Mouse (Mus musculus) naive thymus-derived CD4-positive, alpha-beta T cell, adult 2 months (primary cell): ENCODE data around the gene Fem1a.
A peak's percentile ranks its signal among the peaks of the same experiment; 100 is the strongest.
"Not testable (repeated sequence)": the region's sequence is repeated elsewhere in the genome, so short reads cannot be mapped to it uniquely, and the experiment has no call there.

Experiments used
- DNase-seq: peaks from one replicate; pipeline ENCODE4 v3.0.0-alpha.2; 2011; ENCODE audit warnings: low read depth

The Fem1a gene

DNA sequence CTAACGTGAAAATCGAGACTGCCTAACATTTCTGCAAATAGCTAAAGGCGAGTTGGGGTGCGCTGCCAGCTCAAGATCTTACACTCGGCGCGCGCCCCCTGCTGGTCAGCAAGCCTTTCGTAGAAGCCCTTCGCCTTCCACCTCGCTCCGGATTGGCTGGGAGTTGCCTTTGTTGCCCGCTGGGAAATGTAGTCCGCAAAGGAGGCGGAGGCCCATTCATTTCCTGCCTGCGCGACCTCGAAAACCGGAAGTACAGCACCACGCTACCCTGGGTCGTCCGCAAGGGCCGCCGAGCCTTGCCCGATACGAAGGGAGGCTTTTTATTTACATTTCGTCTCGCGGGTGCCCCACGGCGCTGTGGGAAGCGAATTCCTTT is 759 bp upstream of the Fem1a start:
- peak; percentile 99 for DNase-seq

DNA sequence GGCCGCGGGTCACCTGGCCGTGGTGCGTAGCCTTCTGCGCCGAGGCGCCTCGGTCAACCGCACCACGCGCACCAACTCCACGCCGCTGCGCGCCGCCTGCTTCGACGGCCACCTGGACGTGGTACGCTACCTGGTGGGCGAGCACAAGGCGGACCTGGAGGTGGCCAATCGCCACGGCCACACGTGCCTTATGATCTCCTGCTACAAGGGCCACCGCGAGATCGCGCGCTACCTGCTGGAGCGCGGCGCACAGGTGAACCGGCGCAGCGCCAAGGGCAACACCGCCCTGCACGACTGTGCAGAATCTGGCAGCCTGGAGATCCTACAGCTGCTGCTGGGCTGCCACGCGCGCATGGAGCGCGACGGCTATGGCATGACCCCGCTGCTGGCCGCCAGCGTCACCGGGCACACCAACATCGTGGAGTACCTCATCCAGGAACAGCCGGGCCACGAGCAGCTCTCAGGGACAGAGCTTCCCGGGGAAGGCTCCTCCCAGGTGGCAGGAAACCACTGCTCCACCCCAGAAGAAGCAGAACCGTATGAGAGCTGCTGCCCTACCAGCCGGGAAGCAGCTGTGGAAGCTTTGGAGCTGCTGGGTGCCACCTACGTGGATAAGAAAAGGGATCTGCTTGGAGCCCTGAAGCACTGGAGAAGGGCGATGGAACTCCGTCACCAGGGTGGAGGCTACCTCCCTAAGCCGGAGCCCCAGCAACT is 728 bp downstream of the Fem1a start:
- DNase-seq: peak; percentile 46

DNA sequence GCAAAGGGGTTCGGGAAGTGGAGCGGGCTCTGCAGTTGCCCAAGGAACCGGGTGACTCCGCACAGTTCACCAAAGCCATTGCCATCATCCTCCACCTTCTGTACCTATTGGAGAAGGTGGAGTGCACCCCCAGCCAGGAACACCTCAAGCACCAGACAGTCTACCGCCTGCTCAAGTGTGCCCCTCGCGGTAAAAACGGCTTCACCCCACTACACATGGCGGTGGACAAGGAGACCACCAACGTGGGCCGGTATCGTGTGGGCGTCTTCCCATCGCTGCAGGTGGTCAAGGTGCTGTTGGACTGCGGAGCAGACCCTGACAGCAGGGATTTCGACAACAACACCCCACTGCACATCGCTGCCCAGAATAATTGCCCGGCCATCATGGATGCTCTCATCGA is 1.7 kb downstream of the Fem1a start:
- DNase-seq: not testable (repeated sequence)

DNA sequence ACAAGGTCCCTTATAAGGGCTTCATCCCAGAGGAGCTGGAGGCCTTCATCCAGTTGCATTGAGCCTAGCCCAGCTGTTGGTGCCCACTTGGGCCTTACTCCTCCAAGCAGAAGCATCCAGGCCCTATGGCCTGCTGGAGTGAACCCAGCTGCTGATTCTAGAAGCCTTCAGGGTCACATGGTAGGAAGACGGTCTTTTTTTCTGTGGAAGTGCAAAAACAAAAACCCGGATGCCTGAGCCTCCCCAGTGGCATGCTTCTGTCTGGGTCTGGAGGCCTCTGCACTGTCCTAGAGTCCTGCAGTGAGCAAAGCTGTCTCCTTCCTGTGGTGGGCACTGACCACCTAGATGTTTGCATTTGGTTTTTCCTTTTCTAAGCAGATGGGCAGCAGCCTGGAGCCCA is 2.2 kb downstream of the Fem1a start:
- not testable (repeated sequence) for DNase-seq

DNA sequence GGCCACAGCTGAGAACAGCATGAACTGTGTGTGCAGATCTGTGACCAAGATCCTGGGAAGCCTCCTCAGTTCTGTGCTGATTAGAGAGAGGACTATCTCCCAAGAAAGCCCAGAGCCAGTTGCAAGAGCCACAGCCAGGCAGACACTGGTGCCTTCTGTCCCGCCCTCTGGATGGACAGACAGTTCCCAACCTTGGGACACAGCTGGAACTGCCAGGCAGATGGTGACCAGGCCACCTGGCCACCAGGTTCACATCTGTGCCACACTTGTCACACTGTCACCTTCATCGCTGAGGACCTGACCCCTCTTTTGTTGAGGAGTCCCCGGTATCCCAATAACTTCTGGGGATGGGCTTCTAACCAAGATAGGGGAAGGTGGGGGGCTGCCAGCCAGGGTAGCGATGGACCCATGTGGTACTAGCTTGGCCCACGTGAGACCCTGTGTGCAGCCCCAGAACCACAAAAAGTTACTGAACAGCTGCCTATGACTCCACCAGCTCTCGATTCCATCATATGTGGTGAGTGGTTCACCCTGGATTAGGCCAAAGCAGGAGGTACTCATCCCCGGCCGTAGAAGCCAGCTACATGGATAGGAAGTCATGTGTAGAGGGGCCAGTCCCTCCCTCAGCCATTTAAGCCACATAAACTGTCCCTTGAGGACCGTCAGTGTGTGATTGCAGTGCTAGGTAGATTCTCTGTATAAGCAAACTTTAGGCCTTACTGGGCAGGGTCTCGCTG is 2.9 kb downstream of the Fem1a start:
- DNase-seq: no peak

DNA sequence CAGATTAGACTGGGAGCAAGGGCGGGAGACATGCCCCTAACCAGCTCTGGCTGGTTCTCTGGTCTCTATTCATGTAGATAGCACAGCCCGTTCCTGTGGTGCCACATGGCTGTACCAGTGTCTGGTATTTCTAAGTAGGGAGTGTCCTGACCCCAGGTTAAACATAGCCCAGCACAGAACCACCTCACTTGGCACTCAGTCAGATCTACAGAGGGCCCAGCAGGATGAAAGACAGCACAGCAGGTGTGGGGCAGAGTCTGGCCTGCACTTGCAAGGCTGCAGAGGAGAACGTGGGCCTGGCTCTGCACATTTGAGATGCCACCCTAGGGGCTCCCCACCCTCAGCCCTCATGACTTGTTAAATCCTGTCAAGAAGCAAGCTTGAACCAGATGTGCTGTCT is 4.6 kb downstream of the Fem1a start:
- no peak for DNase-seq

DNA sequence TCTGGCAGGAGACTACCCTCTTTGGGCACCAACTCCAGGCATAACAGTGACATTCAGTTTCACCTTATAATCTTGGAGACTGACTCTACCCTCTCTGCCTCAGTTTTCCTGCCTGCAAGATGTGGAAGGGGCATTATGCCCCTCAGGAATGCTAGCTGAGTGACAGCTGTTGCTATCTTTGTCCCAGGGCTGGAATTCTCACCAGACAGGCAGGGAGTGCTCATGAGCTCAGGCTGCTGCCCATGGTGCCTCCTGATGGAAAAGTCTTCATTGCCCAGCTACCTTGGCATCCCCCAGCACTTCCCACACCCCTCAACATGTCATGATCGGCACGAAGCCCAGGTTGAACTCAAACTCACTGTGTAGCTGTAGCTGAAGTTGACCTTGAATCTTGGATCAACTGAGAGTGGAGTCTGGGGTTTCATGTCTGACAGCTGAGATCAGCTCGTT is 6.1 kb downstream of the Fem1a start:
- DNase-seq: no peak

DNA sequence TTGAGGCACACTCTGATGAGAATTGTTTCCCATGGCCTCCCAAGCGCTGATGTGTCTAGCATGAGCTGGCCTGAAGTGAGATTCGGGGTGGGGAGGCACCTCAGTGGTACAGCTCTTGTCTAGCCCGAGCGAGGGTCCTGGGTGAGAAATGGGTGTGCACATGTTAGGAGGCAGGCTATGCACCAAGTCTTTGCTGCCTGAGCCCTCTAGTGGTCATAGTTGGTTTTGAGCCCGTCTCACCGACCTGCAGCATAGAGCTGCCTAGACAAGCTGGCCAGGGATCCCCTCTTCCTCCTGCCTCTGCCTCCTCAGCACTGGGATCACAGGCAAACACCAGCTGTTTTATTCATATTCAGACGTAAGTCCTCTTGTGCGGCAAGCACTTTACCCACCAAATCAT is 7.4 kb downstream of the Fem1a start:
- peak; percentile 87 for DNase-seq

DNA sequence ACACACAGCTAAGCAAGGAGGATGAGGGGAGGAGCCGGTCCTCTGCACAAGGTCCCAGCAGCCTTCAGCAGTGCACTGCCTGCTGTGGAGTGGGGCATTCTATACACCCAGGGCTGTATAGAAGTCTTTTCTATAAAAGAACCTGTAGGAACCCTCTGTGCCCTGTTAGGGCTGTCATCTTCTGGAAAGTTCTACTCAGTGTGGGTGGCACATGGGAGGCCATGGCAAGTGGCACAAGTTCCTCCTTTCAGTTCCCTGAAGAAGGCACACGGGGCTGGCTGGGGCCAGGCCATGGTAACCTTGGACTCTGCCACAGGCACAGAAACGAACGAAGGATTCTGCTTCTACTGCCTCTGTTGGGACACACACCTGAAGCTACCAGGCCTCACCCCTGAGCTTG is 8.4 kb downstream of the Fem1a start:
- no peak for DNase-seq

DNA sequence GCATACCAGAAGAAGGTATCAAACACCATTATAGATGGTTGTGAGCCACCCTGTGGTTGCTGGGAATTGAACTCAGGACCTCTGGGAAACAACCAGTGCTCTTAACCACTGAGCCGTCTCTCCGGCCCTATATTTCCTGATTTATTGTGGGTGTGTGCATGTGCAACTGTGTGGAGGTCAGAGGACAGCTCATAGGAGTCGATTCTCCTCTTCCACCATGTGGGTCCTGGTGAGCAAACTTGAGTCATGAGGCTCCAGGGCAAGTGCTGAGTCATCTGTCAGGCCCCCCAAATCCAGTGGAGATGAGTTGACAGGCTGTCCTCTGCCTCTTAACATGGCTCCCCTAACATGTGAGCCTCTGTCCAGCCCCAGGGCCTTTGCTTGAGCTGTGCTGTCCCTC is 9.3 kb downstream of the Fem1a start:
- no peak for DNase-seq

DNA sequence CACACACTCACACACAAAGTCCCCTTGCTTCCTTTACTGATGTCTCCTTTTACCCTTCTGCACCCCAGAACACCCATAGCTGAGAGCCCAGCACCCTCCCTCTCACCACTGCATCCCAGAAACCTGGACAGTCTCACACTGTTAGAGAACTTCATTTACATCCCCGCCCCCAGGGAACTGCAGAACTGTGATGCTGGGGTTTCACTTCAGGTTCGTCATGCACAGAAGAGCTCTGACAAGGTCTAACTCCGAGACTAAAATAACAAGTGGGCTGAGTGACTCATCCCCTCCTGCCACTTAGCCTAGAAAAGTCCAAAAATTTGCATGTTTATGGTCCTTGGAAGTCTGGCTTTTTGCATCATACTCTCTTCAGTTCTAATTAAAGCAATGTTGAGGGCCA is 9.7 kb downstream of the Fem1a start:
- no peak for DNase-seq

DNA sequence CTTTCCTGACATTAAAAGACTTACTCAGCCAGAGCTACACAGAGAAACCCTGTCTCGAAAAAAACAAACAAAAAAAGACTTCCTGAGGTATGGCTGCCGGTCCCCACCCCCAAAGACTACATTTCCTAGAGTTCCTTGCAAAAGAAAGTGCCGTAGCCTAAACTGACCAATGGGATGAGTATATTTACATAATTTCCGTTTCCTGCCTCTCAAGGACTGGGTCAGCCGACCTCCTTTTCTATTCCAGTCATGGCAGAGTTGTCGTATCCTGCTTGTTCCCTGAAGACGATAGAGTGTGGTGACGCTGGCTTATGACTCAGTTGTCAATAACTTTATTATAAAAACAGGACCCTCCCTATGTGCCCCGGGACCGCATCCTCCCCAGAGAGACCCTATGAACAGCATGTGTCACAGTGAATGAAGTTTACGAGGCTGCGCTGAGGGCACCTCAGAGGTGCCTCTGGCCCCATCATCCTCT is 12.6 kb downstream of the Fem1a start:
- peak; percentile 88 for DNase-seq

DNA sequence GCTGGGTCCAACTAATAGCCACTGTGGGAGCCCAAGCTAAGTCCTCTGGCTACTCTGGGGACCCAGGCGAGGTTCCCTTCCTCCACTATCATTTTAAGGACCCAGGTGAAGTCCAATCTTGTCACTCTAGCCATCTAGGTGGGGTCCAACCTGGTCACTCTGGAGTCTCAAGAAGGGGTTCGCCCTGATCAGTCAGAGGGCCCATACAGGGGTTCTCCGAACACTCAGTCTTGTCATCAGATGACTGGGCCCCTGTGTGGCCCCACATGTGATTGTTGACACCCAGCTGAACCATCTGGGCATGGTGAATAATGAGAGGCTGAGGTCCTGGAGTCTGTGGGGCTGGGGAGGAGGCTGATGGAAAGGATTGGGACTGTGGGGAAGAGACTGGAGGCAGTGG is 13.1 kb downstream of the Fem1a start:
- no peak for DNase-seq

DNA sequence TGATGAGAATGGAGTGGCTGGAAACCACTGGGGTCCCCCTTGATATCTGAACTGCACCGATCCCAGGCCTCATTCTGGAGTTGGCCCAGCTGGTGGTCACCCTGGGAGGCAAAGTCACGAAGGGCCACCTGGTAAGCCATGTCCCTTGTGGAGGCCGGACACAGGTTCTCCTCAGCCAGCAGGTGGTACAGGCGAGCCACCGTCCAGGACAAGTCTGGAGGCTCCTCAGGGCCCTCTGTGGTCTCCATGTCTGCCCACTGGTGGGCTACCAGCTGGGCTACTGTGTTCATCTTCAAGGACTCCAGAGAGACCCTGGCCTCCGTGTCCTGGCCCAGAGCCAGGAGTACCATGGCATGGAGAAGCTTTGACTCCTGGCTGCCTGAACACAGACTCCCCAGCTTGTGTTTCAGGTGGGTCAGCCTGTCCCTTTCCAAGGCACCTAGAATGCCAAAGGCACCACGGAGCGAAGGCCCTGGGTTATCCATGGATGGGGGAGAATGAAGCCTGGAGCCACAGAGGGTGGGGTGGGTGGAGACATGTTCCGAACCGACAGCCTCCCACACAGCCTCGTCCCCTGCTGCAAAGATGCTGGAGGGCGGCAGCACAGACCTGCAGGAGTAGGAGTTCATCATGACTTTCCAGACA is 15.1 kb downstream of the Fem1a start:
- DNase-seq: no peak

DNA sequence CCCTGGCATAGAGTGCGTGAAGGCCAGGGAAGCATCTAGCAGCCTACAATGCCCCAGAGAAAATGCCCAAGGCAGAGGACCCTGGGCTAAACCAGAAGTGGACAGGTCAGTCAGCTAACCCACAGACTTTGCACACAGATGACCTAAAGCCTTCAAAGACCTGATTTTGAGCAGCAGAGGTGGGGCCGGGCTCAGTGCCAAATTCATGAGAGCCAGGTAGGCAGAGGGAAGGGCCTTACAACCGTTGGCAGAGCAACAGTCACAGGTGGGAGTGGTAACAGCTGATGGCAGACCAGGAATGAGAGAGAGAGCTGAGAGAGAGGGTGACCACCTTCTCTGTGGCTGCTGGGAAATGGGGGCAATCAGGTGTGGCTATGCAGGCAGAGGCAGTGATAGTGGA is 16.0 kb downstream of the Fem1a start:
- no peak for DNase-seq

DNA sequence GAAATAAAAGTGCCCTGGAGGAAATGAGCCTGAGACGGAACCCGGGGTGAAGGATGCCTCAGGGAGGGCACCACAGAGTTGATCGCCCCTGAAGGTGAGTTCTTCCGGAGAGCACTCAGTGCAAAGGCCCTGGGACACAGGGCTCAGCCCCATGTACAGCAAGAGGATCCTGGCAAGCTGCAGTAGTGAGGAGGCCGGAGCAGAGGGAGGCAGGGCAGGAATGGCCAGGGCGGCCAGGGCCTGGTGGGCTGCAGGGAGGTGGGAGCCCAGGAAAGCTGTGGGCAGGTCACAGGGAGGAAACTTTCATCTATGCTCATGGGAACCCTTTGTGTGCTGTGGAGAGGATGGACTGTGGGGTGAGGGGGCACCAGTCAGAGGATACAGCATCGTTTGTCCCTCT is 16.9 kb downstream of the Fem1a start:
- no peak for DNase-seq

DNA sequence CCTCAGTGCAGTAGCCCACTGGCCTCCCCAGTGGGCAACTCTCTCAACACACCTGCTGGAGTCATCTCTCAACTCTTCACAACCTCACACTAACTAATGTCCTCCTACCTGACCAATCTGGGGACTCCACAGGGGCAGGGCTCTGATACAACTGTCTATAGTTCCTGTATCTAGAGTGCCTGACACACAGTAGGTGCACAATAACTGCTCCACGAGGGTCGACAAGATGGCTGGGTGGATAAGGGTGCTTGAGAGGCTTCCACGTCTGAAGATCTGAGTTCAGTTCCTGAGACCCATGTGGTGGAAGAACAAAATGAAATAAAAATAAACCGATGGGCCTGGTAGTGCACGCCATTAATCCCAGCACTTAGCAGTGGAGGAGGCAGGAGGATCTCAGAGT is 17.4 kb downstream of the Fem1a start:
- DNase-seq: no peak

DNA sequence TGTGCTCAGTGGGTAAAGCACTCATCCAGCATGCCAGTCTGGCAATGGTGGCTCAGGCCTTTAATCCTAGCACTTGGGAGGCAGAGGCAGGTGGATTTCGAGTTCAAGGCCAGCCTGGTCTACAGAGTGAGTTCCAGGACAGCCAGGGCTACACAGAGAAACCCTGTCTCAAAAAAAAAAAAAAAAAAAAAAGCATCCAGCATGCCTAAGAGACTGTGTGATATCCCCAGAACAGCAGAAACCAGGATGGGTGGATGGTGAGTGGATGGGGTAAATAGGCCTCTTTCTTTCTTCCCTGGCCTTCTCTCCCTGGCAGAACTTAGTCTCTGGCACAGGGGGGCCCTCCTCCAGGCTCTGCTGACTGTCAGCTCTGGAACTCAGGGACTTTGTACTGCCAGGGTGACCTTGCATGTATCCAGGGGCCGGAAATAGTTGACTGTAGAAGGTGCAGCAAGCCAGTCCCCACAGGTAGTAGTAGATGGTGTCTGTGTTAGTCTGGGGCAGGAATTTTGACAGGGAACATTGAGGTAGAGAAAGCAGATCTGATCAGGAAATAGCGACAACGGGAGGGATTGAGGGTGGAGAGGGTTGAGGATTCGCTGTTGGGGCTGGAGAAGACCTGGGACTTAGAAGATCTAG is 19.4 kb downstream of the Fem1a start:
- DNase-seq: peak; percentile 36

DNA sequence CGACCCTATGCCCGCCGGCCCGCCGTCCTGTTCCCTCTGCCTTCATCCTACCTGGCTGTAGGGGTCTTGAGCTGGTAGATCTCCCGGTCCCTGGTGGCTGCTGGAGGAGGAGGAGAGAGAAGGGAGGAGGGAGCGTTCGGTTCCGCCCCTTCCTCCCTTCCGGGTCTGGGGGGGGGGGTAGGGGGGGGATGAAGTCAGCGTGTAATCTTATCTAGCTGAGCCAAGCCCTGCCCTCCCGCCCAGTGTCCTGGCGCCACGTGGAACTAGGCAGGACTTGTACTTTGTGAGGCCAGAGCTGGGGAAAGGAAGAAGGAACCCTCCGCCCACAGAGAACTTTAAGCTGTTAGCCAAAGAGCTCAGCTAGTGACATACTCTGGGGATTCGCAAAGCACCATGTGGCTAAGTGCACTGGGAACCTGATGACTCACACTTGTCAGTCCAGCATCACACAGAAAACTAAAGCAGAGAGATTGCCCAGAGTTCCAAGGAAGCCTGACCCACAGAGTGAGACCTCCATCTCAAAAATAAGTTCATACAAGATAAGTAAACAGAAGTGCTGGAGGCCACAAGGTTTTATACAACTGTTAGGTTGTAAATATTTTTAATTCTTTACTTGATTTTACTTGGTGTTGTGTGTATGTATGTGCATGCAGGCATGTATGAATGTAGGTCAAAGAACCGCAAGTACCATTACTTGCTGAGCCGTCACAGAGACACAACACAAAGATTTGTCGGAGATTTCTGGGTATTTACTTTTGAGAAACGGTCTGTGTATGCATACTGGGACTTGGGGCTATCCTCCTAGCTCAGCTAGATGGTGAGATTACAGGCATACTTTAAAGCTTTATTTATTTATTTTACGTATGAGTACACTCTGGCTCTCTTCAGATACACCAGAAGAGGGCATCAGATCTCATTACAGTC is 20.3 kb downstream of the Fem1a start, which contains the start of gene Ticam1:
Gene Ticam1 (minus strand): TSS at position 144 of the 924 bp plus-strand sequence.
- peak; percentile 90 for DNase-seq

DNA sequence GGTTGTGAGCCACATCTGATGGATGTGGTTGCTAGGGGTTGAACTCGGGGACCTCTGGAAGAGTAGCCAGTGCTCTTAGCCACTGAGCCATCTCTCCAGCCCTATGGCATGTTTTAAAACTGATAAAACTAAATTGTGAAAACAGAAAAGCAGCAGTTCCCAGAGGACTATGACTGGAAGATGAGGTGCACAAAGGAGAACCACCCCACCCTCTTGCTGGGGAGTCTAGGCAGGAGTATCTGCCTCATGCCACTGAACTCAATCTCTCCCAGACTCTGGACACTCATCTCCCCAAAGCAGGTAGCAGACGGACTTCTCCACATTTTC is 20.9 kb downstream of the Fem1a start:
- DNase-seq: no peak

DNA sequence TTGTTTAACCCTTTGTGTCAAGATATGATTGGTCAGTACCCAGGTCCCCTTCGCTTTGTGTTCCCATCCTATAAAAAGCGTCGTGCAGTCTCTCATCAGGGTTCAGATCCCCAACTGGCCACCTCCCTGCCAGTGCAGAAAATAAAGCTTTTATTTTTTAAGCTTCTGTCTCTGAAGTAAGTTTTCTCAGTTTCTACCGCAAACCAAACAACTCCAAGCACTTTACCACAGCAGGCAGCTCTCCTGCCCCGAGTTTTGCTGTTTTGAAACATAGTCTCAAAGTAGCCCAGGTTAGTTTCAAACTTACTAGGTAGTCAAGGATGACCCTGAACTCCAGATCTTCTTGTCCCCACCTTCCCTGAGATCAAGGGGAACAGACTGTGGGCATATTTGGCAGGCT is 21.7 kb downstream of the Fem1a start:
- DNase-seq: no peak
